Mouse (Mus musculus) lung, postnatal 25 days (tissue): ENCODE measurements around the gene Samm50.
"Not testable (repeated sequence)": the region's sequence is repeated elsewhere in the genome, so short reads cannot be mapped to it uniquely, and the experiment has no call there.

Experiments used
- DNase-seq: peaks from one replicate; pipeline ENCODE4 v3.0.0; 2022; ENCODE audit warnings: low spot score

Samm50 gene

GRCm38 (mm10) chr15:84192058-84192791 is at the start of gene Samm50:
Samm50 (plus strand) TSS chr15:84192241.
- DNase-seq: peak; percentile 94

GRCm38 (mm10) chr15:84156158-84156557 is 35.9 kb upstream of the Samm50 start:
- no peak for DNase-seq

- DNase-seq: not testable (repeated sequence)
Observed at GRCm38 (mm10) chr15:84157530-84157929, 34.5 kb upstream of the Samm50 start.

GRCm38 (mm10) chr15:84161871-84162270 is 30.2 kb upstream of the Samm50 start:
- DNase-seq: no peak

GRCm38 (mm10) chr15:84166818-84167217 is 25.2 kb upstream of the Samm50 start:
- no peak for DNase-seq

- peak; percentile 95 for DNase-seq
Observed at GRCm38 (mm10) chr15:84167600-84167999, 24.4 kb upstream of the Samm50 start, which contains the start of gene Pnpla3. Pnpla3 (plus strand) TSS chr15:84167837.

GRCm38 (mm10) chr15:84168170-84169161 is 23.6 kb upstream of the Samm50 start:
- no peak for DNase-seq

- DNase-seq: no peak
Observed at GRCm38 (mm10) chr15:84169511-84169910, 22.5 kb upstream of the Samm50 start.

- DNase-seq: no peak
Observed at GRCm38 (mm10) chr15:84171166-84171565, 20.9 kb upstream of the Samm50 start.

GRCm38 (mm10) chr15:84178733-84179132 is 13.3 kb upstream of the Samm50 start:
- DNase-seq: no peak

- no peak for DNase-seq
Observed at GRCm38 (mm10) chr15:84182000-84182399, 10.0 kb upstream of the Samm50 start.

GRCm38 (mm10) chr15:84183967-84184366 is 8.1 kb upstream of the Samm50 start:
- no peak for DNase-seq

- no peak for DNase-seq
Observed at GRCm38 (mm10) chr15:84186196-84186595, 5.8 kb upstream of the Samm50 start.

- no peak for DNase-seq
Observed at GRCm38 (mm10) chr15:84188887-84189530, 3.0 kb upstream of the Samm50 start.

- no peak for DNase-seq
Observed at GRCm38 (mm10) chr15:84189881-84190280, 2.2 kb upstream of the Samm50 start.

- DNase-seq: no peak
Observed at GRCm38 (mm10) chr15:84191724-84192057, 350 bp upstream of the Samm50 start.

GRCm38 (mm10) chr15:84196486-84197165 is 4.6 kb downstream of the Samm50 start:
- DNase-seq: peak; percentile 24

- DNase-seq: no peak
Observed at GRCm38 (mm10) chr15:84207327-84207726, 15.3 kb downstream of the Samm50 start.

GRCm38 (mm10) chr15:84209517-84210412 is 17.7 kb downstream of the Samm50 start:
- no peak for DNase-seq

- DNase-seq: no peak
Observed at GRCm38 (mm10) chr15:84210461-84210860, 18.4 kb downstream of the Samm50 start.

GRCm38 (mm10) chr15:84210941-84211340 is 18.9 kb downstream of the Samm50 start:
- DNase-seq: no peak
